Mouse (Mus musculus) limb, embryonic 10.5 days (tissue): ENCODE data around the gene Krtap13-1. TPM values are rescaled to one million over a fixed set of nuclear protein-coding genes. Genes with fewer than 3 reads are reported as not detected.
A peak's percentile ranks its signal among the peaks of the same experiment; 100 is the strongest.

ENCODE experiments used
- DNase-seq: peaks from one replicate; pipeline ENCODE4 v3.0.0-alpha.2; 2017; ENCODE audit warnings: low spot score
- H3K27ac ChIP-seq: fragments of 300-500 bp; sonication (generic); 2 replicates; pipeline ENCODE4 v1.5.1; 2016; ENCODE audit warnings: mild to moderate bottlenecking
- H3K27me3 ChIP-seq: fragments of 300-500 bp; sonication (generic); 2 replicates; pipeline ENCODE4 v1.6.1; 2016; ENCODE audit warnings: low read depth, mild to moderate bottlenecking; ENCODE audit not compliant: poor library complexity, severe bottlenecking
- H3K36me3 ChIP-seq: fragments of 300-500 bp; sonication (generic); 2 replicates; pipeline ENCODE4 v1.6.1; 2016; ENCODE audit warnings: mild to moderate bottlenecking, moderate library complexity
- H3K4me1 ChIP-seq: fragments of 300-500 bp; sonication (generic); 2 replicates; pipeline ENCODE4 v1.6.1; 2016
- H3K4me3 ChIP-seq: fragments of 300-500 bp; sonication (generic); 2 replicates; pipeline ENCODE4 v1.5.1; 2016; ENCODE audit warnings: mild to moderate bottlenecking, moderate library complexity
- H3K9me3 ChIP-seq: fragments of 300-500 bp; sonication (generic); replicated peaks from 2 replicates; pipeline ENCODE4 v1.6.1; 2016; ENCODE audit warnings: mild to moderate bottlenecking
- WGBS: fragments of 180-500 bp; shearing (Covaris S2); methylation state at CpG from one replicate; pipeline ENCODE4 v1.1.7; 2016; 5-methylcytosine and 5-hydroxymethylcytosine counted together
- polyA plus RNA-seq: library from polyadenylated mRNA; unstranded; fragments of >200 nt; fragmentation: Nextera tagmentation; extraction: Ambion mirVana; gene quantifications from 2 replicates; pipeline ENCODE4 v1.2.1, GENCODE M21; 2016

Gene Krtap13-1
- polyA plus RNA-seq, result not detected in 2 replicates

- Histone ChIP-seq H3K27me3 (no peaks in the 10 kb centered on the region), H3K27ac (no peak within 1 kb of the TSS), H3K4me3 (no peak within 1 kb of the TSS), H3K9me3 (no peaks in the 10 kb centered on the region), H3K4me1 (no peaks in the 10 kb centered on the region), H3K36me3 (no peaks in the 10 kb centered on the region)
- DNase-seq, result no peak
- 86% methylated on average over 4 of the region's 4 CpGs for WGBS
Observed at GRCm38 (mm10) chr16:88728812-88729275, at the start of gene Krtap13-1. TSS of gene Krtap13-1 (plus strand) at chr16:88728862.

DNA sequence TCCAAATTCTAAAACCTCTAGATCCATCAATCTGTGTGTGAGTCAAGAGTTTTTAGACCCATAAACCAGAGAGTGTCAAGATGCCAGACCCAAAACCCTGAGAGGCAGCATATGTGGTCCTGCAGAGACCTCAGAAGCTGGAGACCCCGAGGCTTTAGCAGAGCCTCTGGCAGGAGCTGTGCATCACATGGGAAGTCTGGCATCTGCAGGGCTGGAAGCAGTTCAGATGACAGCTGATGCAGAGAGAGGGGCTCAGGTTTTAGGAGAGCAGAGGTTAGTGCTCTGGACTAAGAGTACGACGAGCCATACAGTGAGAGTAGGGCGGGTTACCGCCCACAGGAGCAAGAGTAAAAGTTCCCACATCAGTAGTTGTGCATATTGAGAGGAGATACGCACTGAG, 49.6 kb upstream of the Krtap13-1 start:
- Histone ChIP-seq H3K4me3 (no peak overlapping the region), H3K4me1 (no peaks in the 10 kb centered on the region), H3K27me3 (no peaks in the 10 kb centered on the region), H3K27ac (no peak overlapping the region), H3K9me3 (no peaks in the 10 kb centered on the region), H3K36me3 (no peaks in the 10 kb centered on the region)
- no peak for DNase-seq
- WGBS, result 85% methylated on average over 6 of the region's 6 CpGs

DNA sequence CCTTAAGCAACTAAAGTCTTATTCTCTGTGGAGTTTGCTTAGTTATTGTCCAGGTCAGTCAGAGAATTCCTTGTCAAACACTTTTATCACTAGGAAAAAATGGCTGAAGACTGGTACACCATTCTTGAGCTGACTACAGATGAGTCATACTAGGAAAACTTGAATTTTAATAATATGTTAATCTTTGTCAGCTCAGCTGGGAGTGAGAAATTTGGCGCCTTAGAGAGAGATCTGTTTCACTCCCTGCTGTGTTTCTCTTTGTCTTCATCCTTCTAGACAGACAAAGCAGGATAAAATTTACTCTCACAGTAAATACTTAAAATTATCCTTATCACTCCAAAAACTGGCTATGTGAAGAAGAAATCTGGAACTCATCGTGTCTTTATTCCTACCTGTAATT, 47.4 kb upstream of the Krtap13-1 start:
- Histone ChIP-seq H3K27ac (no peak overlapping the region), H3K9me3 (no peaks in the 10 kb centered on the region), H3K27me3 (no peaks in the 10 kb centered on the region), H3K4me1 (no peaks in the 10 kb centered on the region), H3K4me3 (no peak overlapping the region), H3K36me3 (no peaks in the 10 kb centered on the region)
- no peak for DNase-seq
- WGBS, result 69% methylated on average over 2 of the region's 2 CpGs

DNA sequence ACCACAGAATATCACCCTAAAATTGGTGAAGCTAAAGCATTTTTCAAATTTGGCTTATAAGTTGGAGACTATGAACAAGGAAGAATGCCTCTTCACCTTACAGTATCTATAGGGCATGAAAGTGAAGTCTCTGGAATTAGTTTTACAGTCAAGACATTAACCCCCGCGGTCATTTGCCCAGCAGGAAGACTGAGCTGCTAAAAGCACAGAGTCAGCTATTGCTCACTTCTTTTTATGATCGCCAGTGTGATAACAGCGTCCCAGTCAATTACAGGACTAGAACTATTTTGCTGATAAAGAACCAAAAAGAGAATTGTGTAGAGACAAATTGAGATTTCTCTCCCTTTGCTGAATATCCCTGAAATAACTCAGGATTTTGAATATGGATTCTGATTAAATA, 32.4 kb upstream of the Krtap13-1 start:
- no peak overlapping the region for H3K27ac ChIP-seq
- DNase-seq, result no peak
- H3K4me3 ChIP-seq, result no peak overlapping the region
- H3K27me3 ChIP-seq, result no peaks in the 10 kb centered on the region
- 82% methylated on average over 4 of the region's 4 CpGs for WGBS
- H3K9me3 ChIP-seq, result no peaks in the 10 kb centered on the region
- H3K36me3 ChIP-seq, result no peaks in the 10 kb centered on the region
- peaks cover 6% of the 10 kb centered on the region for H3K4me1 ChIP-seq

DNA sequence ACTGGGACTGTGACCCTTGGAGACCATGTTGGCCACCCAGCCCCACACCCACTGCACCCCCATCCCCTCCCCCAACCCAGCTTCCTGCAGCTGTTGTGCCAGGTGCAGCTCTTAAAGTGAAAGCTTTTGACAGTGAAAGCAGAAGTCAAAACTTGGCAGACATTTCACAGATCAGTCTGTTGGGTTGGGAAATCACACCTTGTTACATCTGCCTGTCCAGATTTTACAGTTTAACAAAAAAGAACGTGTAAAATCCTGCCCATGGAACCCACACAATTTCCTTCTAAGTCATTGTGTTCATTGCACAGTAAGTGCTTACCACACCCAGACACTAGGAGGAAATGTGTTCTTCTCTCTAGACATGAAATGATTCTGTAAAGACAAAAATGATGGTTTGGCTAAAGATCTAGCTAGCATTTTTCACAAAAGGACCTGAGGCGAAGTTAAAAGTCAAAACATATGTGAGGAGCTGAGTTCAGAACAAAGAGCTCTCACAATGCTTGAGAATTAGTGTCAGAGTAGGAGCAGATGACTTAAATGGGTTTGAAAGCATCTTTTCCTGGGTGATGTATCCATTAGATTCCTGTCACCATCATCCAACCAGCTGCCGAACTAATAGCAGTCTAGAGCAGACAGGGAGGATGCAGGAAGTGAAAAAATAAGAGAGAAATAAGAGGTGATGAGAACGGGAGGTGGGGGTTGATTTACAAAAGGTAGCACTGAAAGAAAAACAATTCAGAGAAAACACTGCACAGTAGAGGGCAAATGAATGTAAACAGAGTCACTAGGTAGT, 27.4 kb upstream of the Krtap13-1 start:
- Histone ChIP-seq H3K27me3 (no peaks in the 10 kb centered on the region), H3K4me3 (no peak overlapping the region), H3K9me3 (no peaks in the 10 kb centered on the region), H3K27ac (0 out of 2 replicates have a peak overlapping the region, but pooled peaks have one; percentile 34), H3K36me3 (no peaks in the 10 kb centered on the region), H3K4me1 (peaks cover 9% of the 10 kb centered on the region)
- 59% methylated on average over 4 of the region's 4 CpGs for WGBS
- peak; percentile 39 for DNase-seq

DNA sequence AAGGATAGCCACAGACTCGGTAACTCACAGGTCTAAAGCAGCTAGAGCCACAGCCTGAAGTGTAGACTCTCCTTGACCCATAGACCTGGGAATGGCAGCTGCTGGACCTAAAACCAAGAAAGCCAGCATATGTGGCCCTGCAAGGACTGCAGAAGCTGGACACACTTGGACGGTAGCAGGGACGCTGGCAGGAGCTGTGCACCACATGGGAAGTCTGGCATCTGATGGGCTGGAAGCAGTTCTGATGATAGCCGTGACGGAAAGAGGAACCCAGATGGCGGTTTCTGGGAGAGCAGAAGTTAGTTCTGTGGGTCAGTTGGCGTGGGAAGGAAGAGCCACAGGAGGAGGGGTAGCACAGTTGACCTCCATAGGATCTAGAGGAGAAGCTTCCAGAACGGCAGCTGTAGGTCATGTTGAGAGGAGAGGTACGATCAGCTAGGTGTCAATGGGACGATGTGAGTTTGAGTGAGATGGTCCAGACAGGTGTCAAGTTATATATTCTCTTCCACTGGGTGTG, 21.1 kb upstream of the Krtap13-1 start, which contains the start of gene 2310061N02Rik:
Gene 2310061N02Rik, minus strand, starts transcription at position 467 of the 517 bp plus-strand sequence.
- no peaks in the 10 kb centered on the region for H3K27me3 ChIP-seq
- H3K27ac ChIP-seq, result no peak within 1 kb of the TSS
- H3K9me3 ChIP-seq, result no peaks in the 10 kb centered on the region
- no peaks in the 10 kb centered on the region for H3K36me3 ChIP-seq
- 90% methylated on average over 10 of the region's 10 CpGs for WGBS
- no peak for DNase-seq
- no peak within 1 kb of the TSS for H3K4me3 ChIP-seq
- H3K4me1 ChIP-seq, result no peaks in the 10 kb centered on the region

GRCm38 (mm10) chr16:88710757-88711156, 17.9 kb upstream of the Krtap13-1 start:
- Histone ChIP-seq H3K36me3 (no peaks in the 10 kb centered on the region), H3K27ac (no peak overlapping the region), H3K4me1 (no peaks in the 10 kb centered on the region), H3K27me3 (no peaks in the 10 kb centered on the region), H3K9me3 (no peaks in the 10 kb centered on the region), H3K4me3 (no peak overlapping the region)
- WGBS, result 88% methylated on average over 4 of the region's 4 CpGs
- DNase-seq, result no peak

- Histone ChIP-seq H3K27me3 (no peaks in the 10 kb centered on the region), H3K4me1 (no peaks in the 10 kb centered on the region), H3K4me3 (no peak overlapping the region), H3K36me3 (no peaks in the 10 kb centered on the region), H3K27ac (no peak overlapping the region), H3K9me3 (no peaks in the 10 kb centered on the region)
- 87% methylated on average over 6 of the region's 6 CpGs for WGBS
- DNase-seq, result no peak
Observed at GRCm38 (mm10) chr16:88711245-88711644, 17.4 kb upstream of the Krtap13-1 start.

- no peaks in the 10 kb centered on the region for H3K9me3 ChIP-seq
- no peak overlapping the region for H3K4me3 ChIP-seq
- no peaks in the 10 kb centered on the region for H3K4me1 ChIP-seq
- no peaks in the 10 kb centered on the region for H3K36me3 ChIP-seq
- no peaks in the 10 kb centered on the region for H3K27me3 ChIP-seq
- H3K27ac ChIP-seq, result no peak overlapping the region
- no peak for DNase-seq
Observed at GRCm38 (mm10) chr16:88716549-88716948, 12.1 kb upstream of the Krtap13-1 start.

- no peak overlapping the region for H3K4me3 ChIP-seq
- no peak for DNase-seq
- WGBS, result 43% methylated on average over 1 of the region's 1 CpGs
- no peak overlapping the region for H3K27ac ChIP-seq
- 0 out of 2 replicates have a peak, but pooled peaks cover 3% of the 10 kb centered on the region for H3K4me1 ChIP-seq
- H3K9me3 ChIP-seq, result no peaks in the 10 kb centered on the region
- no peaks in the 10 kb centered on the region for H3K27me3 ChIP-seq
- H3K36me3 ChIP-seq, result no peaks in the 10 kb centered on the region
Observed at GRCm38 (mm10) chr16:88720031-88720430, 8.6 kb upstream of the Krtap13-1 start.

DNA sequence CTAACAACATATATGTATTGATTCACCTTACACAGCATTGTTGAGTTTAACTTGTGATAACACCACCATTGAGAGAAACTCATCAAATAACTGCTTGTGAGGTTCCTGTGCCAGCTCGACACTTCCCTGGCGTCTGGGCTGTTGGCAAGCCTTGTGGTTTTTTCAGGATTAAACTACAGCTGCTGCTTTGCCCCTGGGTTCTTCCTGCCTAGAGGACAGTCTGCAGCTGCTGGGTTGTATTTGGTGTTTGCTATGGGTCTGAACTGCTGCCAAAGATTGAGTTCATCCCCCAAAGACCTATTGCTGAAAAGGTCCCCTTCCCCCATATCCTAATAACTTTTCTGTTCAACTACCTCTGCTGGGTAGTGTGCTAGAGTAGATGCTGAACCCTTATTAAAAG, 6.7 kb downstream of the Krtap13-1 start:
- Histone ChIP-seq H3K4me3 (no peak overlapping the region), H3K27ac (no peak overlapping the region), H3K36me3 (no peaks in the 10 kb centered on the region), H3K4me1 (no peaks in the 10 kb centered on the region), H3K27me3 (no peaks in the 10 kb centered on the region), H3K9me3 (no peaks in the 10 kb centered on the region)
- DNase-seq, result no peak
- 80% methylated on average over 2 of the region's 2 CpGs for WGBS

DNA sequence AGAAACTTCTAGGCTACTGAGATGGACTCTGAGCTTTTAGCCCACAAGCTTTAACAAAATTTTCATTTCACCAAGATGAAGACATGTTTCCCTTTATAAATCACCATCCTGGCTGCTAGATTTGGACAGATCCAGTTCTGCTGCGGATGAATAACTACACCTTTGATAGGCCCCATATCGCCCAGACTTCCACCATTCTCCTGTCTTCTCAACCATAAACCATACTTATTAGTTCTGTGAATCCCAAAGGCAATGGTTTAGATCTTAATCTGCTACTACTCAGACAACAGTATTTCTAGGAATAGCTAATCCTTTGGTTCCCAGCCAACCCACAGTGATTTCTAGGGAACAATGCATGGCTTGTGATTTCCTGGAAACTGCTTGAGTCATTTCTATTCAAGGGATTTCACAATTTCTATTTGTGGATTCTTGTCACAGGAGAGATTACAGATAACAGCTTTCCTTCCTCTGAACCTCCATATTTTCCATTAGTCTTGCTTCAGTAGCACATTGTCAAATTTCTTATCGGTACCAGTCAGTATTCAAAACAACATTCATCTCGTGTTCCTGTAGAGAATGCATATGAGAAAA, 16.2 kb downstream of the Krtap13-1 start:
- no peak for DNase-seq
- WGBS, result 93% methylated on average over 4 of the region's 4 CpGs
- peaks cover 6% of the 10 kb centered on the region; the same call in 1 of the 2 replicates for H3K4me1 ChIP-seq
- H3K27ac ChIP-seq, result no peak overlapping the region
- no peaks in the 10 kb centered on the region for H3K9me3 ChIP-seq
- H3K4me3 ChIP-seq, result no peak overlapping the region
- H3K27me3 ChIP-seq, result no peaks in the 10 kb centered on the region
- no peaks in the 10 kb centered on the region for H3K36me3 ChIP-seq

DNA sequence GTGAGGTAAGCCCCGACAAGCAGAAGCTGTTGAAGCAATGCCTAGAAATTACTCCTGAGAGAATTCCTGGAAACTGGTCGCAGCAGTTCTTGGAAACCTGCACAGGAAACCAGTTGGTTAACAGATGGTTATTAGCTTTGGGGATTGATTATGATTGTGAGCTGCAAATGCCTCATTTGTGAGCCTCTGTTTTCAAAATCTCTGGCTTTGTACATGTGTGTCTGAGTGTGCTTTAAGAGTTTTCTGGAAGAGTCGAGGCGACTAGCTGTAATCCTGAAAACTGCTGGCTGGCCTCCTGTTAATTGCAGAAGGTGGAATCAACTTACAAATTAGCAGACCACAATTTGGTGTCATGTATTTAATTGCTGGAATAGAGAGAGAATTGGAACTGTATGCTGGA, 19.3 kb downstream of the Krtap13-1 start:
- Histone ChIP-seq H3K4me3 (no peak overlapping the region), H3K9me3 (no peaks in the 10 kb centered on the region), H3K27ac (no peak overlapping the region), H3K4me1 (peaks cover 6% of the 10 kb centered on the region; the same call in 1 of the 2 replicates), H3K27me3 (no peaks in the 10 kb centered on the region), H3K36me3 (no peaks in the 10 kb centered on the region)
- WGBS, result 61% methylated on average over 4 of the region's 4 CpGs
- DNase-seq, result no peak
